Mouse (Mus musculus) right cerebral cortex, adult 18-20 months (tissue): ENCODE measurements around the gene Rap1a.

Experiments
- DNase-seq: peaks from one replicate; pipeline ENCODE4 v3.0.0; 2022; ENCODE audit warnings: mixed read lengths

Gene Rap1a

DNA sequence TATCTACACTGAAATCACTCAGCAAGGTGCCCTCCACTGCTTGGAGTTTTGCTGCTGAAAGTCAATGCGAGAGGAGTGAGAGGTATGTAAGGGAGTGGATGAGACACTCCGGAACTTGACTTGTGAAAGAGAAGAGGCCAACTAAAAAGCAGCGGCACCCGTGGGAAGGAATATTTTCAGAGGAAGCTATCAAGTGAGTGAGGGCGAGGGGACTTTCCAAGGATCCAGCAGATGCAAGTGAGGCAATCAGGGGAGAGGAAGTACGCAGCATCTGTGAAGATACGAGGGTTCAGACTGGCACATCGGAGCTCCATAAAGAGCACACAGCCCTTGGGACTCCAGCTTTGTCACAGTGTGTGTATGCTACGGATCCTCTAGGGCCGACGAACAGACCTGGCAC is 2.5 kb upstream of the Rap1a start:
- DNase-seq: no peak

DNA sequence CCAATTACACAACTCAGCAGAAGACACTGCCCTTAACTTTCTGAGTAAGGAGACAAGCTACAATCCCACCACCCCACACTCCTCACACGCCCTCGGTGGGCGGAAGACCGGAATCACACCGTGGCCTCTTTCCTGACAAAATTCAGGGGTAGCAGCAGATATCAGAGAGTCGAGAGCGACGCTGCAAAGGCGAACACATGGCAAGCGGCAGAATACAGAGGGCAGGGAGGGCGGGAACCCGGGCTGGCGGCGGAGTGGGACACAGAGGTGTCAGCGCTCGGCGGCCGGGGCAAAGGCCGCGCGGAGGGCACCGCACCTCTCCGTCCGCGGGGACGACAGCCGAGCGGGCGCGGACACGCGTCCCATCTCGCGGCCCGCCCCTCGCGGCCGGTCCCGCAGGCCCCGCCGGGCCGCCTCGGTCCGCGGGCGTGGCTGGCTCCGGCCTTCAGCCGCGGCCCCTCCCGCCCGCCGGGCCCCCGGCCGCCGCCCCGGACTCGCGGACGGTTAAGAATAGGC is 403 bp downstream of the Rap1a start:
- peak; percentile 11 for DNase-seq

DNA sequence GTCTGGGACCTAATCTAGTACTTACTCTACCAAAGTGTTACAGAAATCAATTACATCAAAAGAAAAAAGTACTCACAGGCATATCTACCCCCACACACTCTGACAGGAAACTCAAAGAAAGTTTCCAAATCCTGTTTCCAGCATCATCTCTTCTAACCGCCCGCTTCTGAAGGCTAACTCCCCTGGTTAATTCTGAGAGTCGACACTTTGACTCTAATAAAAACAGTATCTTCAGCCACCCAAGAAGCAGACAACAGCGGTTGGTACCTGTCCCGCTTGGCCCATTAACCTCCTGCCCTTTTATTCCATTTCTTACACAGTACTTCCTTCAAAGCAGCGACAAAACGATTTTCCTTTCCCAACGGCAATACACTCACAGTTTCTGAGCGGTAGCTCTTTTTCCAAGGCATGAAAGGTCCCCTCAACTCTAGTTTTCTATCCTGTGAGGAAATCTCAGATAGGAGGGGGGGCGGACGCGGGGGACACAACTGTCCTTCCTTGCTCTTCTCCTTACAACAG is 921 bp downstream of the Rap1a start:
- no peak for DNase-seq

DNA sequence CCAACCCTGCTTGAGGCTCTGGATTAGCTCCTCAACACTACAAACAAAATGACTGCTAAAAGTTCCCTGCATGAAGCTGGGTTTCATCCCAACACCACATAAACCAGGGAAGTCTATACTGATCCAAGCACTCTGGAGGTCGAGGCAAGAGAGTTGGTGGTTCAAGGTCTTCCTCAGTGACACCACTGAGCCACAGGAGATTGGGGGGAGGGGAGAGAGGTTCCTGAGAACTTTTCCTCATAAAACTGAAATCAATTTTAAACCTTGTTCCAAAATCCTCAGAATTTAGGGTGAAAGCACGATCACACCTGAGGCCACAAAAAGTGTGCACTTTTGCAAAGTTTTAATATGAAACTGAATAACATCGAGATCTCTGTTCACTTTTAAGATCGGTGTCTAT is 1.8 kb downstream of the Rap1a start:
- no peak for DNase-seq

DNA sequence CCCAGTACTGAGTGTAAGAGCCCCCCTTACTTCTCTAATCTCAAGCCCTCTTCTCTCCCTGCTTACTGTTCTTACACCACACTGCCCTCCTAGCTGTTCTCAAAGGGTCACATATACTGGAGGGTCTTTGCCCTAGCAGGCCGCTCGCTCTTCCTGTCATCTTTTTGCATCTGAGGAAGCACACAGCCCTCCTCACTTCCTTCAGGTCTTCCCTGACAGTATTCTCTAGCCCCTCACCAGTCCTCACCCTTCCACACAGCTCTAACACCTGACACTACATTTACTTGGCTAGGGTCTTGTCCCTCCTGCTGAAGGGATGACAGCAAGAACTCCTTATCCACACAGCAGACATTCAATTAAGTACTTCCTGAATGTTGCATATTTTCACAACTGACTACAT is 2.4 kb downstream of the Rap1a start:
- no peak for DNase-seq

DNA sequence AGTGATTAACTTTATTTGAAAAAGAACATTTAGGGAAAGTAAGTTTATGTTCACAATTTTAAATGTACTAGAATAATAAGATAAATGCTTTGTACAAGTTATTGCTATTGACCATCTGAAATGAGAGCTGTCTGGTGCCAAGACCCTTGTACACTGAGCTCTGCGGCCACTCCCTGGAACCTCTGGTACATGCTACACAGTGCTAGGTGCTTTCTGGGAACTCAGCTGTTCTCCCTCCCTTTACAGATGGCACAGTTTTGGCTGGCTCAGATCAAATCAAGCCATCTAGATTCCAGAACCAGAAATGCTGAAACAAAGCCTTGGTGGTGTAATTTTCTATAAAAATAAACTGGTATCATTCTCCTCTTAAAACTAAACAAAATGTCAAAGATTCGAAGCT is 3.7 kb downstream of the Rap1a start:
- no peak for DNase-seq

DNA sequence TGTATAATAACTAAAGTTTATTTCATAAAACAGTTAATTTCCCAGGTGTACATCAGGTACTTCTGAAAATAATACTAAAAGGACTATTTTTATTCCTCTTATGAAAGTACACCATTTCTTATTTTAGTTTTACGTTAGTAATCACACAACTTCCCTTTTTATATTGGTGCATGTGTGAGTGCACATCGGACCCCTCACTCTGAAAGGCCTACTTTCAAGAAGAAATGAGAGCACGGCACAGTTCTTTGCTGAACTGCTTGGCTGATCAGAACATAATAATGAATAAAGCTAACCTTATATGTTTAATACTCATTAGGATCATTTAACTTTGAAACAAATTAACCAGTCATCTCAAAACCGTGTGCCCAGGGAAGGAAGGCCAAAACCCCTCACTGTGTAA is 4.4 kb downstream of the Rap1a start:
- no peak for DNase-seq

DNA sequence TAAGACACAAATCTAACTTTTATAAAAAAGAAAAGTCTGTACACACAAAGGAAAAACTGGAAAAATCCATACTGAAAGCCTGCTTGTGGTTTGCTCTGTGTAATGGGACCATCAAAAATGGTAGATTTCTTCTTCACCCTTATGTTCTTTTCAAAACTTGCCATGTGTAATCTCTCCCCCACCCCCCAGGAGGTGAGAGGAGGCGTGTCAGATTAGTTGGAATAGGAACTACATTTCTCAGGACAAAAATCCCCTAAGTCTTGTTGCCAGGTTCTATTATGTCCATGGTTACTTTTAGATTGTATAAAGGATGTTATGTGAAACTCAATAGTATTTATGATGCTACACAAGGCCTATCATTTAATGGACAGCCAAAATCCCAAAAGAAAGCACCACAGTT is 6.8 kb downstream of the Rap1a start:
- no peak for DNase-seq

DNA sequence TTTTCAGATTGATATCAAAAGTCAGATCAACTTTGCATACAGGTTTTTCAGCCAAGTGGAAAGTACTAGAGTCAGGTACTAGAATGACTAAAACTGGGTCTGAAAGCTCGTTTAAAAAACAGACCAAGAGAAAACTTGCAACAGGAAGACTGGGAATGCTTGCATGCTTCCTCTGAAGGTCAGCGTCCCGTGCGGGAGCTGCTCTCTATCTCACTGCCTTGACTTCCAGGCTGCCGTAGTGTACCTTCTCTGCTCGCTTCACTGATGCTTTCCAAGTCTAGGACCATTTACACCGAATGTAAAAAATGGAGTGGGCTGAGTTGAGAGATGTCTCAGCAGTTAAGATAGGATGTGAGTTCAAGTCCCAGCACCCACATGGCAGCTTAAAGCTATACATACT is 8.8 kb downstream of the Rap1a start:
- no peak for DNase-seq

DNA sequence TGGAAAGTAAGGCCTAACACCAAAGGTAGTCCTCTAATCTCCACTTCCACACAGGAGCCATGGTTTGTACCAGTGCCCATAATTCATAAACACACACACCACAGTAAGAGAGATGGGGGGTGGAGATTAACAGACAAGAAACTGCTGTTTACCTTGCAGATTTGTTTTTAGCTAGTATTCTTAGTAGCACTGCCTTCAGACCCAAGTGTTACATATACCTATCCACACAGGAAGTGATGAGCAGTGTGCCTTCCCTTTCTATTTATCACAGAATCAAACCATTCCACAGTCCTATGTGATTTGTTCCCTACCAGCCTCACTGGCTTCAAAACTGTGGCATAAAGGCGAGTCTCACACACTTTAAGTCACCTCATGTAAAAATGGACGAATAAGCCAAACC is 10.0 kb downstream of the Rap1a start:
- no peak for DNase-seq

DNA sequence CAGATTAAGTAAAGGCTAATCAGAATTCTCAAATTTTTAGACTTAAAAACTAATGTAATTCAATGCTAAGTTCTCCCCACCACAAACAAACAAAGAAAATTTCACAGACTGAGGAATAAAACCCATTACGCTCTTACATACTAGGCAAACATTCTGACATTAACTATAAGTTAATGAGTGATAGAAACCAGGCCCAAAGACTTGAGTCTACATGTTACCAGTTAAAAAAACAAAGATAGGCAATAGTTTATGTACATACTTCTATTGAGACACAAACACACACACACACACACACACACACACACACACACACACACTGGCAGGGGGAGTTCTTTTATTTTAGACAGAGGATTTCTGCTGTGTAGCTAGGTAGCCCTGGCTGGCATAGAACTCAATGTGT is 10.8 kb downstream of the Rap1a start:
- DNase-seq: no peak

DNA sequence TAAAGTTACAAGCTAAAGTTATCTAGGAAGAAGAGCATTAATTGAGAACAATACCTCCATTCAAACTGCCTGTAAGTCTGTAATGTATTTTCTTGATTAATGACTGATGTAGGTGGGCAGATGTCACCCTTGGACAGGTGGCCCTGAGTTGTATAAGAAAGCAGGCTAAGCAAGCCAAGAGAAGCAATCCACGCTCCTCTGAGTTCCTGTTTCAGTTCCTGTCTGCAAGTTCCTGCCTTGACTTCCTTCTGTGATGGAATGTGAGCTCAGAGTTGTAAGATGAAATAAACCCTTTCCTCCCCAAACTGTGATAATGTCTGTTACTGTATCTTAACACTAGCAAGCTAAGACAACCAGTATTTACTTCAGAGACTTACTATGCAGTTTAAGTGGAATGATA is 11.4 kb downstream of the Rap1a start:
- no peak for DNase-seq

DNA sequence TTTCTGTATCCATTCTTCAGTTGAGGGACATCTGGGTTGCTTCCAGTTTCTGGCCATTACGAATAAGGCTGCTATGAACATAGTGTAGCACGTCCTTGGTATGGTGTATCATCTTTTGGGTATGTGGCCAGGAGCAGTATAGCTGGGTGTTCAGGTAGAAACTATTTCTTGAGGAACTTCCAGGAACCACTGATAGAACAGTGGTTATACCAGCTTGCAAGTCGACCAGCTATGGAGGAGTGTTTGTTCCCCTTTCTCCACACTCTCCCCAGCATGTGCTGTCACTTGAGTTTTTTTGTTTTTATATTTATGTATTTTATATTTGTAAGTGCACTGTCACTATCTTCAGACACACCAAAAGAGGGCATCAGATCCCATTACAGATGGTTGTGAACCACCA is 13.8 kb downstream of the Rap1a start:
- DNase-seq: no peak

DNA sequence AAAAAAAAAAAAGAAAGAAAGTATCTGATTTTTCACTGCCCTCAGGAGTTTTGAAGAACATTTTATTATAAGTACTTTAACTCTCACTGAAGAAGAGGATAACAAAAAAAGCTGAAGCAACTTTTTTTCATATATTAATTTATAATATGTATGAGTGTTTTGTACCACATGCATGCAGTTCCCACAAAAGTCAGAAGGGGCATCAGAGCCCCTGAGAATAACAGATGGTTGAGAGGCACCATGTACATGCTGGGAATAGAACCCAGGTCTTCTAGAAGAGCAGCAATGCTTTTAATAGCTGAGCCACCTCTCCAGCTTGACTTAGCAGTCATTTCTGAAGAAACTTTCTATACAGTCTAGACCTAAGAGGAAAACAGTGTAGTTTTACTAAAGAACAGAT is 15.3 kb downstream of the Rap1a start:
- no peak for DNase-seq

DNA sequence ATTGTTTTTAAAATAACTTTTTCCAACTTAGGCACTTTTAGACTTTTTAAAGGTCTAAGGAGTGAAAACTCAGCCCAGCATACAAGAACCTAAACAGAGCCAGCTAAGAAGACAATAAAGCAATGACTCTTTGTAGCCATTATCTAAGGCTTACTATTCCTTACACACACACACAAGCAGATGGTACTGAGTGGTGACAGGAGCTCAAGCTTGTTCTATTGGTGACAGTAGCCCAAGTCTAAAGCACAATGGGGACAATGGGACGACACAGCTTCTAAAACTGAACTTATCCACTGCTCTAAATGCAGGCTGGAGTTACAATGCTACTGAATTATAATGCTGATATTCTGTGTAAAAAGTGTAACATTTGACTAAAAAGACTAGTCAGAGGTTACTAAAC is 17.3 kb downstream of the Rap1a start:
- DNase-seq: no peak

DNA sequence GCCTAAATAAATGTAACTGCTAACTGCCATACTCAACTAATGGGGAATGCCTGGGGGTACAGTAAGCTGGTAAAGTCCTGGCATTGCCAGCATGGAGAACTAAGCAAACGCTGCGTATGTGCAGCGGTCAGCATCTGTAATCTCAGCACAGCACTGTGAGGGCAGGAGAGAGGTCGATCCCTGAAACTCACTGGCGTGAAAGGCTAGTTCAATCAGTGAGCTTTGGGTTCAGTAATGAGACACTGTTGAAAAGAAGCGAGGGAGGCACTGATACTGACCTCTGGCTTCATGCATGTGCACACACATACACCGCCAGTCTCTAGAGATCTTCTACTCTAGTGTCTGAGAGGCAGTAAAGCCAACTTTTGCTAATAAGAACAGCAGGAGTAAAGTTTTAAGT is 18.7 kb downstream of the Rap1a start:
- no peak for DNase-seq

DNA sequence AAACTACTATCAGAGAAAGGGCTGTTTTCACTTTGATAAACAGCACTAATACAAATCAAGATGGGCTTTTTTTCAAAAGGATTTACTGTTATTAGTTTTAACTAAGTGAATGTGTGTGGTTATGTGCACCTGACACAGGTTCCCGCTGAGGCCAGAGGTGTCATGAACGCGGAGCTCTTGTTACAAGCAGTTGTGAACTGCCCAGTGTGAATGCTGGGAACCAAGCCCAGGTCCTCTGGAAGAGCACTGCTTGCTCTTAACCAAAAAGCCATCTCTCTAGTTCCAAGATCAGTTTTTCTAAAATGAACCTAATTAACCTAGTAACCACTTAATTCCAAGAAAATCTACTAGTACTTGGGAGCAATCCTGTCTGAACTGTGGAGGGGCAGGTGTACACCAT is 23.1 kb downstream of the Rap1a start:
- no peak for DNase-seq

DNA sequence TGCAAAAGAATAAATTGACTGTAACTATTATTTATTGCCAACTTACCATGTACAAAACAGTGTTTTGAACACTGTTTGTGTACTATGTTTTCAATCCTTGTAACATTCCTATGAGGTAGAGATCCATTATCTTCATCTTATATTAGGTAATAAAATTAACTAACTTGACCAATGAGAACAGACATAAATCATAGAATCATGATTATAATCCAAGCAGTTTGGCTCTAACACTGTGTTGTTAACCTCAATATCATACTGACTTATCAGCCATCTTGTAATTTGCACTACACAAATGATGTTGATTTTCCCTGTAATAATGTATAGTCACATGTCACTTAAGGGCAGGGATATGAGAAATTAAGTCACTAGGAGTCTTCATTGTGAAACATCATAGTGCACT is 26.6 kb downstream of the Rap1a start:
- DNase-seq: no peak

DNA sequence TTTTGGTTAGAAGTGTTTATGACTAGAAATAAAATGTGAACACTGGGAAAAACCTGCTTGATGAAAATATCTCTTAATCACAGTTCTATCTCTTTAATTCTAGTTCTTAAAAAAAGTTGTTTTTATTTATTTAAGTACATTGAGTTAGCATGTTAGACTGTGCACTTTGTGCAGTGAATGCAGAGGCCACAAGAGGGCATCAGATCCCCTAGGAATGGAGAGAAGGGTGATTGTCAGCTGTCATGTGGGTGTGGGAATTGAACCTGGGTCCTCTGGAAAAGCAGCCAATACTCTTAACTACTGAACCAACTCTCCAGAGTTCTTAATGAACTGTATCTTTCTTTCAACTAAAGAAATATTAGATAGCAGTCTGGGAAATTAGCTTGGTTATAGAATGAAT is 29.6 kb downstream of the Rap1a start:
- DNase-seq: no peak

DNA sequence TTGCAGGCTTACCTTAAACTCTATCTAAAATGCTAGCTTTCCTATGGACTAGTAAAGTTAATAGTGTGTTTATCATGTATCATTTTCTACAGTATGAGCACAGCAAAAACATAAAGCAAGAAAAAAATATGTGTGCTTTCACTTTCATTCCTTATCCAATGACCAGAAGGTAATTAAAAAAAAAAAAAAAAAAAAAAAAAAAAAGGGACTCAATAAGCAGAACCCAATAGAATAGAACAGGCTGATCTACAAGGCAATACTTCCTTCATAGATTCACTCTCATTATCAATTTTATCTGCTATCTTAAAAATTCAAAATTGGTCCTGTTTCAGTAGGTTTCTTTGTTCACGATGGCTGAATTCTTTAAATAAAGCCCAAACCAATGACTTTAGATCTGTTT is 30.3 kb downstream of the Rap1a start:
- DNase-seq: no peak

DNA sequence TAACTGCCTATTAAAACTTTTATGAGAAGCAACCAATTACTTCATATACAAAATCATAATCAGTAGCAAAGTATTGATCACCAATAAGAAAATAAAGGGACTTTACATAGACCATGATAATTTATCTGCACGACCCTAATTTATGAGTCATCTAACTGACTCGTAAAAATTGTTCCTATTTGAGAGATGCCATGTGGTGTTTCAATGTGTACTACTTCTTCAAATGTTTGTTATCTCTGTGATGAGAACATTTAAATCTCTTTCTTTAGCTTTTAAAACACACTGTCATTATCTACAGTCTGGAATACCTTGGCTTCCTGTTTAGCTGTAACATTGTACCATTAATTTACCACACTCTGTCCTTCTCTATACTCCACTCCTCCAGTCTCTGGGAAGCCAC is 31.8 kb downstream of the Rap1a start:
- no peak for DNase-seq

DNA sequence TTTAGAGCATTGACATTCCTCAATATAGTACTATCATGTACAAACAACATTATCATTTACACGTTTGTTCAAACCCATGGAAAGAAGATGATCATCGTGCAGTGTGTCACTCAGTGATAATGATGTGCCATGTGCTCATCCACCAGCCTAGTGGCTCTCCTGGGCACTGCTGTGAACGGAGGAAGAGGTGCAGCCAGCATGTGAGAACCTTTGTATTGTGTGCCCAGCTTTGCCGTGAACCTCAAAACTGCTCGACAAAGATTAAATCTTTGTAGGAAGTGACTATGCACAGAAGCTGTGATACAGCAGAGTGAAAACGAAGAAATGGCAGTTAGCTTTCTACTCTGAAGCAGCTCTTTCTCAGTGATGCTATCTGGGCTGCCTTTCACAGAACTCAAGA is 32.6 kb downstream of the Rap1a start:
- no peak for DNase-seq

DNA sequence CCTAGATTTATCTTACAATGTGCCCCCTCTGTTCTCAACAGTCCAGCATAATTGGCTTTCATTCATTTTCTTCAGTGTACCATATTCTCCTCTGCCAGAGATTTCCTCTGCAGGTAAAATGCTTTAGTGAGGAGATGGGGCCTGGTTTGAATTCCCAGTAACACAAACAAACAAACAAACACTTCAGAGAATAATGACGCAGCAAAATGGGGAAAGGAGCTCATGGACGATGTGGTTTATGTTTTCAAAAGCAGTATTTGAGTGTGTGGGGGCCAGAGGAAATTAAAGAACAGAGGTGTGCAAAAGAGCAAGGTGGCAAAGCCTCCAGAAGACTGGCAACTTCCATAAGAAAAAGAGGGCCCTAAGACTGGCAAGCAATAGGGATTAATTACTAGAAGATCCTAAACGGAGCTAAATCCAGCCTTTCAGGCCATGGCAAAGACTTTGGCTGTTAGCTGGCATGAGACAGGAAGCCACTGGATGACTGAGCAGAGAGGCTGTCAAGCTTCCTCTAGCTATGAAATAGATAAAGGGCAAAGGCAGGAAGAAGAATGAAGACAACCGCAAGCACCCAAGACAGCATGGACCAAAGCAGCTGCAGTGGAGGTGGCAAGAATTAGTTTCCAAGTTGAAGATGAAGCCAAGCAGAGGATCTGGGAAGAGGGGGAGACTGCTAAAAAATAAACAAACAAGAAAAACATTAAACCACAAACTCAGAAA is 37.8 kb downstream of the Rap1a start:
- no peak for DNase-seq

DNA sequence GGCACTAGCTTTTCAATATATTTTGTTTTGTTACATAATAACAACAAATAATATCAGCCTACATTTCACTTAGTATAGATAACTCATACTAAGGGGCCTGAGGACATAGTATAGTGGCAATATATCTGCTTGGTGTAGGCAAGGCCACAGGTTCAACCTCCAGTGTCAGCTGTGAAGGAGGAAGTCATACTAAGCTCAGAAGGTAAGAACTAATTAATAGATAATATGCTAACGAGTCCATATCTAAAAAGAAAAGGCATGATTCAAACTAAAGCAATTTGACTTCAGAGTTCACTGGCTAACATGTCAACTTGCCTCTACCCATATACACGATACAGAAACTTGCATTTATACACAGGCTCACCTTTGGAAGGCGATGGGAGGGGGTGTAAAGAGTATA is 41.1 kb downstream of the Rap1a start:
- DNase-seq: no peak

DNA sequence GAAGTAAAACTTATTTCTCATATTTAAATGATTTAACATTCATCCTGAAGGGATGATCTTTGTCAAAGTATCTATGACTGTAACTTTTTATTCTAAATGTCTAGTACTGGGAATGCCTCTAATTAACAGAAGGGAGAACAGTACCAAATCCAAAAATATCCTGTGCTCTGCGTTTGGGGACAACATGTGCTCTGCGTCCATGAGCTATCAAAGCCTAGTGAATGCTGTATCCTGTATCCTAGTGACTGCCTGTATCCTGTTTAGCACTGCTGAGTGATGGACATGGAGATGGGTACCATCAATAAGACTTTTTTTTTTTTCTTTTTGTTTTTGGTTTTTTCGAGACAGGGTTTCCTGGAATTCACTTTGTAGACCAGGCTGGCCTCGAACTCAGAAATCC is 42.5 kb downstream of the Rap1a start:
- no peak for DNase-seq
